In the genomic region with DNA sequence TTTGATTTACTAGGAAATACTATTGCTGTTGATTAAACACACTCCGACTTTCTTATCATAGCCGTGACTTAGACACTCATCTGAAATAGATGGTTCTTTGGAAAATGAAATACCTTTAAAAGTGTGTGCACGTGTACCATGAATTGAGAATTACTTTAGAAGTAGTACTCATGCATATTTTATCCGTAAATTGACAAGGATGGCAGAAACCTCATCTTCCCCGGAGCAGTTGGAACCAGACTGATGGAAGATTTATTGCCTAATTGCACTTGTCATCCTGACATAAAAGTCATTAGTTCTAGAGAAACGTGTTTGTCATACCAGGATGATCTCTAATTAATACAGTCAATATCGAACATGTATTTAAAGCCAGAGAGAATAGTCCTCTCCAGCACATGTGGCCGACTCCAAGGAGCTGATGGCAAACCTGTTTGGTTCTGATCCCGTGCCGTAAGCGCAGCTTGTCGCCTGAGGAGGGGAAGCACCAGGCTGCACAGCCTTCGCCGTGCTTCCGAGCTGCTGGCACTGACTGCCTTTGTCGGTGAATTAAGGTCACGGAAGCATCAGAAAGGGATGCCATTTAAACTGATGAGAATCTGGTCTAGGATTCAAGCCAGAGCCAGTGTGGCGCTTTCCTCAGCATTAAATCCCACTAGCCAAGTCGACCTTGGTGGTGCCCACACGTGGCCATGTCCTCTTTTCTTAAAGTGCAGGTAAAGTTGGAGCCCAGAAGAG, we compare ENCODE assay signal across 14 mouse cellular contexts.
DNase-seq lines count a peak whose midpoint lies in the region; ATAC-seq and TF ChIP-seq lines count a peak whose summit lies in the region.
"Had no signal": no experiment of that assay in that cellular context is flagged by ENCODE, and none has a peak within 500 bp of the region (broad histone marks: within the 10 kb centered on the region; RNA-seq: fewer than 3 reads in every experiment).

No protein-coding gene starts in this region.

- WGBS in midbrain, embryonic 13.5 days: 82% methylated on average over 20 of the region's 20 CpGs
- WGBS in midbrain, embryonic 11.5 days: 89% methylated on average over 20 of the region's 20 CpGs
- 25% methylated on average over 20 of the region's 20 CpGs for WGBS in cerebellum, adult 2 months

- no peak overlapping the region for H3K4me3 ChIP-seq in midbrain, embryonic 13.5 days (replicated peaks)
- H3K4me3 ChIP-seq in midbrain, embryonic 11.5 days (ENCODE audit: low read depth, low read length): no peak overlapping the region
- no peak overlapping the region for H3K4me3 ChIP-seq in cerebellum, adult 2 months (replicated peaks; ENCODE audit: insufficient read depth, low read depth, low read length)
- H3K4me3 ChIP-seq: embryonic facial prominence, embryonic 15.5 days had no signal

- 0 out of 2 replicates have a peak, but pooled peaks have one; percentile 27 for ATAC-seq in midbrain, embryonic 13.5 days
- no peak for ATAC-seq in midbrain, embryonic 11.5 days (ENCODE audit: low FRiP score)
- ATAC-seq: CD4-positive, CD25-positive, alpha-beta regulatory T cell, adult 4 months; inflammation-experienced regulatory T-cells, adult 6 months had no signal

- H3K27ac ChIP-seq in midbrain, embryonic 13.5 days: no peak overlapping the region
- no peak overlapping the region for H3K27ac ChIP-seq in midbrain, embryonic 11.5 days (ENCODE audit: low read depth, low read length)
- no peak overlapping the region for H3K27ac ChIP-seq in cerebellum, adult 2 months (ENCODE audit: insufficient read depth, low read length)
- H3K27ac ChIP-seq: embryonic facial prominence, embryonic 15.5 days had no signal

- DNase-seq in midbrain, embryonic 11.5 days (ENCODE audit: low spot score, missing footprints): no peak
- peak; percentile 65 to 78 for DNase-seq in cerebellum, adult 2 months
- peak; percentile 66 to 79 for DNase-seq in cerebellum, postnatal 25 days
- peak; percentile 17 for DNase-seq in retina, postnatal 7 days (ENCODE audit: low read depth, low spot score)
- DNase-seq in gastrocnemius, postnatal 36 days: no peak
- DNase-seq in left cerebral cortex, adult 9 months (ENCODE audit: low spot score in 2 of 2): no peak
- DNase-seq: adrenal gland, adult 2 months; heart, adult 18-20 months; lung, postnatal 14 days; thymus, adult 18-20 months had no signal

- intact Hi-C loops in gastrocnemius, postnatal 36 days (cut with DNase I): no loop called here

- TF ChIP-seq CTCF in cerebellum, adult 2 months (IDR thresholded peaks at IDR 0.05; ENCODE audit: borderline replicate concordance, insufficient read depth, low read depth, low read length): no peak

- no peaks in the 10 kb centered on the region for H3K36me3 ChIP-seq in midbrain, embryonic 13.5 days
- no peaks in the 10 kb centered on the region for H3K36me3 ChIP-seq in midbrain, embryonic 11.5 days (ENCODE audit: control insufficient read depth, insufficient read depth, low read length)
- H3K36me3 ChIP-seq: embryonic facial prominence, embryonic 15.5 days had no signal

- peaks cover 12% of the 10 kb centered on the region for H3K4me1 ChIP-seq in midbrain, embryonic 13.5 days (replicated peaks)
- no peaks in the 10 kb centered on the region; the same call in 1 of the 2 replicates for H3K4me1 ChIP-seq in midbrain, embryonic 11.5 days (ENCODE audit: control insufficient read depth, insufficient read depth, low read length)
- H3K4me1 ChIP-seq in cerebellum, adult 2 months (ENCODE audit: control insufficient read depth, insufficient read depth, low read length): peaks cover 29% of the 10 kb centered on the region
- H3K4me1 ChIP-seq: embryonic facial prominence, embryonic 15.5 days had no signal

- no peak overlapping the region for H3K9ac ChIP-seq in midbrain, embryonic 13.5 days (replicated peaks)
- H3K9ac ChIP-seq in midbrain, embryonic 11.5 days (ENCODE audit: low read length): no peak overlapping the region
- H3K9ac ChIP-seq: embryonic facial prominence, embryonic 15.5 days had no signal

- TF ChIP-seq POLR2A in cerebellum, adult 2 months (IDR thresholded peaks at IDR 0.05; ENCODE audit: borderline replicate concordance, insufficient read depth, low read length): no peak

- H3K27me3 ChIP-seq in midbrain, embryonic 13.5 days: no peaks in the 10 kb centered on the region
- no peaks in the 10 kb centered on the region for H3K27me3 ChIP-seq in midbrain, embryonic 11.5 days (ENCODE audit: control insufficient read depth, insufficient read depth, low read length)
- H3K27me3 ChIP-seq in cerebellum, adult 2 months (ENCODE audit: control insufficient read depth, insufficient read depth, low read length): no peaks in the 10 kb centered on the region
- H3K27me3 ChIP-seq: embryonic facial prominence, embryonic 15.5 days had no signal

- no peaks in the 10 kb centered on the region for H3K9me3 ChIP-seq in midbrain, embryonic 13.5 days
- no peaks in the 10 kb centered on the region for H3K9me3 ChIP-seq in midbrain, embryonic 11.5 days (ENCODE audit: control insufficient read depth, low read length)
- H3K9me3 ChIP-seq: embryonic facial prominence, embryonic 15.5 days had no signal

- H3K4me2 ChIP-seq in midbrain, embryonic 13.5 days (replicated peaks): no peak overlapping the region
- no peak overlapping the region for H3K4me2 ChIP-seq in midbrain, embryonic 11.5 days
- H3K4me2 ChIP-seq: embryonic facial prominence, embryonic 15.5 days had no signal

Comparison
In these comparisons a context has a peak if more than half of its experiments do, and no peak if none do; other contexts are left out.
1. DNase-seq: peak in cerebellum, adult 2 months (2 of 2), cerebellum, postnatal 25 days (2 of 2) and retina, postnatal 7 days (single experiment); none in midbrain, embryonic 11.5 days (single experiment), gastrocnemius, postnatal 36 days (0 of 2) and left cerebral cortex, adult 9 months (0 of 2).